ENCODE assay signal across 8 mouse cellular contexts in the genomic region with DNA sequence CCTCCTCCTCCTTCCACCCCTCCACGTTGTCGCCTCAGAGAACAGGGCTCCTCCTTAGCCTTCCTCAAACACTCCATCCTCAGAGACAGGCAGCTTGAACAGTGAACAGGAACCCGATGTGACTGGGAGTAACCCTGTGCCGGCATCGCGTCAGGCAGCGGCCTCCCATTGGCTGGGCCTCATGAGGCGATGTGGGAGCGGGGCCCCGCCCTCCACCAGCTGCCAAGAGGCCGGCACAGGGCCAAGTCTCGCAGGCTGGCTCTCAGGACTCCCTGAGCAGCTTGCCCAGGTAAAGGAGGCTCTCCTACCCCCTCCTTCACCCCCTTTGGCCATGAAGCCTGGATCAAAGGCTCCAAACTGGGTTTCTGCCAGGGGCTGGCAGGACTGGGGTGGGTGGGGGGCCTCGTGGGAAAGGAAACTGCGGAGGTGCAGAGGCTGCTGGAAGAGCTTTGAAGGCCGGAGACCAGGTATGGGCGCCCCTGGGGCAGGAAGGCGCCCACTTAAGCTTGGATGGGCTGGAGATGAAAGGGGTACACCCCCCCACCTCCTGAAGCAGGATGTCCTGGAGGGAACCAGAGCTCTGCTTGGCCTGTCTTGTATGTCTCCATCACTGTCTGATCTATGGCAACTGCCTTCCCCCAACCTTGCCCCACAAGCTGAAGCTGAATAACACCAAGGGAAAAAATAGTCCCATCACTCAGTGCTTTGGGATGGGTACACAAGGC. TPM values are rescaled to one million over a fixed set of nuclear protein-coding genes. Genes with fewer than 3 reads are reported as not detected.
DNase-seq lines count a peak whose midpoint lies in the region; ATAC-seq lines count a peak whose summit lies in the region.

No protein-coding gene starts in this region.

- peaks cover 16% of the 10 kb centered on the region for H3K36me3 ChIP-seq in hindbrain, embryonic 12.5 days

- ATAC-seq in hindbrain, embryonic 12.5 days (ENCODE audit: low FRiP score): peak; percentile 93

- WGBS in hindbrain, embryonic 12.5 days: 8% methylated on average over 16 of the region's 17 CpGs

- peaks cover 36% of the 10 kb centered on the region for H3K4me1 ChIP-seq in hindbrain, embryonic 12.5 days

- peak overlapping the region; percentile 51 for H3K4me2 ChIP-seq in hindbrain, embryonic 12.5 days (replicated peaks)

- H3K27ac ChIP-seq in hindbrain, embryonic 12.5 days: peak overlapping the region; percentile 86

- peak overlapping the region; percentile 57 for H3K9ac ChIP-seq in hindbrain, embryonic 12.5 days

- H3K4me3 ChIP-seq in hindbrain, embryonic 12.5 days: peak overlapping the region; percentile 21

- peak; percentile 90 for DNase-seq in MN1 (ENCODE audit: low spot score)
- peak; percentile 71 for DNase-seq in cerebellum, adult 9-11 months
- peak; percentile 84 to 91 for DNase-seq in frontal cortex, adult 2 months (ENCODE audit: extremely low spot score in 1 of 2, low spot score in 1 of 2)
- peak; percentile 79 to 90 for DNase-seq in layer of hippocampus, postnatal 14 days (ENCODE audit: low spot score in 2 of 2)
- DNase-seq in lung, postnatal 10 days: peak; percentile 90
- peak; percentile 80 for DNase-seq in ovary, postnatal 14 days (ENCODE audit: low spot score)
- DNase-seq in thymus, postnatal 10 days (ENCODE audit: low spot score in 2 of 2): peak; percentile 84 to 86

- no peaks in the 10 kb centered on the region for H3K9me3 ChIP-seq in hindbrain, embryonic 12.5 days (replicated peaks)

- H3K27me3 ChIP-seq in hindbrain, embryonic 12.5 days: no peaks in the 10 kb centered on the region

RNA-seq across cellular contexts. Expression of a gene that starts 5.4 kb away (rescaled TPM):
- polyA plus RNA-seq in frontal cortex, adult 2 months (2012; rRNA removed): 40.7 and 40.8 TPM in 2 replicates
- 28.5 and 28.7 TPM in 2 replicates for polyA plus RNA-seq in hindbrain, embryonic 12.5 days (2016; fragmentation: Nextera tagmentation; extraction: Ambion mirVana)
- 10 to 100 TPM; 71.2 to 86.1 TPM for total RNA-seq in layer of hippocampus, postnatal 14 days (2021)

RNA-seq across cellular contexts. Expression of a gene that starts 39.9 kb away (rescaled TPM):
- polyA plus RNA-seq in frontal cortex, adult 2 months (2012; rRNA removed): 10.0 and 12.0 TPM in 2 replicates
- polyA plus RNA-seq in hindbrain, embryonic 12.5 days (2016; fragmentation: Nextera tagmentation; extraction: Ambion mirVana): 103 and 105 TPM in 2 replicates
- 10 to 100 TPM; 41.7 to 47.2 TPM for total RNA-seq in layer of hippocampus, postnatal 14 days (2021)

Comparison
In these comparisons a context has a peak if more than half of its experiments do, and no peak if none do; other contexts are left out.
1. Peak in every context shown above with its lines: DNase-seq, ATAC-seq, H3K4me3 ChIP-seq and H3K27ac ChIP-seq.